Mouse (Mus musculus) limb, embryonic 15.5 days (tissue): ENCODE data around the gene Plpp1. TPM values are rescaled to one million over a fixed set of nuclear protein-coding genes. Genes with fewer than 3 reads are reported as not detected.

Experiments used
- ATAC-seq: fragments of 200-750 bp; cut with Nextera tagmentation; 2 replicates; pipeline ENCODE4 v1.8.0; 2017; ENCODE audit warnings: low read depth, moderate TSS enrichment; ENCODE audit not compliant: insufficient number of reproducible peaks, low FRiP score, low TSS enrichment
- H3K27ac ChIP-seq: fragments of 300-500 bp; sonication (generic); 2 replicates; pipeline ENCODE4 v1.5.1; 2015; ENCODE audit warnings: moderate library complexity, mild to moderate bottlenecking, inconsistent platforms
- H3K27me3 ChIP-seq: fragments of 300-500 bp; sonication (generic); 2 replicates; pipeline ENCODE4 v1.6.1; 2015; ENCODE audit warnings: inconsistent platforms
- H3K36me3 ChIP-seq: fragments of 300-500 bp; sonication (generic); 2 replicates; pipeline ENCODE4 v1.6.1; 2015; ENCODE audit warnings: inconsistent platforms
- H3K4me1 ChIP-seq: fragments of 300-500 bp; sonication (generic); 2 replicates; pipeline ENCODE4 v1.6.1; 2015; ENCODE audit warnings: inconsistent platforms
- H3K4me2 ChIP-seq: fragments of 300-500 bp; sonication (generic); 2 replicates; pipeline ENCODE4 v1.6.1; 2015; ENCODE audit warnings: mild to moderate bottlenecking, inconsistent platforms
- H3K4me3 ChIP-seq: fragments of 300-500 bp; sonication (generic); 2 replicates; pipeline ENCODE4 v1.5.1; 2015; ENCODE audit warnings: mild to moderate bottlenecking, inconsistent platforms
- H3K9ac ChIP-seq: fragments of 300-500 bp; sonication (generic); 2 replicates; pipeline ENCODE4 v1.6.1; 2015; ENCODE audit warnings: inconsistent platforms
- H3K9me3 ChIP-seq: fragments of 300-500 bp; sonication (generic); 2 replicates; pipeline ENCODE4 v1.6.1; 2016; ENCODE audit warnings: inconsistent platforms
- WGBS: fragments of 180-500 bp; shearing (Covaris S2); methylation state at CpG from one replicate; pipeline ENCODE4 v1.1.7; 2015; 5-methylcytosine and 5-hydroxymethylcytosine counted together
- polyA plus RNA-seq: library from polyadenylated mRNA; unstranded; fragments of >200 nt; fragmentation: Nextera tagmentation; extraction: Ambion mirVana; gene quantifications from 2 replicates; pipeline ENCODE4 v1.2.1, GENCODE M21; 2015

The Plpp1 gene
- polyA plus RNA-seq, 1 experiment from 2014 or later, result 90.5 TPM

- Histone ChIP-seq H3K4me3 (no peak overlapping the region), H3K27ac (no peak overlapping the region), H3K4me1 (no peaks in the 10 kb centered on the region), H3K4me2 (no peak overlapping the region), H3K9ac (no peak overlapping the region), H3K36me3 (peaks cover 3% of the 10 kb centered on the region), H3K9me3 (no peaks in the 10 kb centered on the region), H3K27me3 (no peaks in the 10 kb centered on the region)
- ATAC-seq, result no peak
- WGBS, result 53% methylated on average over 6 of the region's 6 CpGs
Observed at GRCm38 (mm10) chr13:112825479-112825878, 24.9 kb downstream of the Plpp1 start.

DNA sequence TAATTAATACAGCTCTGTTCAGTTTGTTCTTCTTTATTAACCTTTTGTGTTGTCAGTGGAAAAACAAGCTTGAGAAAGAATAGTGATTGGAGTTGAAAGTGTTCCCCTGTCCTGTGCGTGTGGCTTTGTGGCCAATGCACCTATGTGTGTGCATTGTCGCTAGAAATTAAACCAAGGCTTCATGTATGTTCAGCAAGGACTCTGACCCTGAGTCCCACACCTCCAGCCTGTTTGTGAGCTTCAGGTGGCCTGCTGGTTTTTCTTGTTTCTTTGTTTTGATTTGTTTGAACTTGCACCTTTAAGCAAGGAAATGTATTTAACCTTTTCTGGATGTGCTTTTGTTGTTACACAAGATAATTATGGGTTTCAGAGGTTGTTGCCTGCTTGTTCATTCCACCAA is 29.0 kb downstream of the Plpp1 start:
- H3K4me3 ChIP-seq, result no peak overlapping the region
- no peak overlapping the region for H3K9ac ChIP-seq
- H3K27ac ChIP-seq, result no peak overlapping the region
- H3K27me3 ChIP-seq, result no peaks in the 10 kb centered on the region
- no peak for ATAC-seq
- WGBS, result 87% methylated on average over 2 of the region's 2 CpGs
- H3K4me1 ChIP-seq, result peaks cover 3% of the 10 kb centered on the region; the same call in 1 of the 2 replicates
- no peak overlapping the region for H3K4me2 ChIP-seq
- no peaks in the 10 kb centered on the region for H3K9me3 ChIP-seq
- H3K36me3 ChIP-seq, result no peaks in the 10 kb centered on the region; the same call in 1 of the 2 replicates

- no peak for ATAC-seq
- Histone ChIP-seq H3K4me3 (no peak overlapping the region), H3K36me3 (no peaks in the 10 kb centered on the region), H3K4me2 (no peak overlapping the region), H3K27me3 (no peaks in the 10 kb centered on the region), H3K4me1 (peaks cover 10% of the 10 kb centered on the region), H3K27ac (no peak overlapping the region), H3K9me3 (no peaks in the 10 kb centered on the region), H3K9ac (no peak overlapping the region)
- WGBS, result 33% methylated on average over 2 of the region's 2 CpGs
Observed at GRCm38 (mm10) chr13:112832589-112832988, 32.0 kb downstream of the Plpp1 start.

GRCm38 (mm10) chr13:112833253-112833894 is 32.8 kb downstream of the Plpp1 start:
- H3K27ac ChIP-seq, result no peak overlapping the region
- no peak for ATAC-seq
- 72% methylated on average over 20 of the region's 20 CpGs for WGBS
- peaks cover 13% of the 10 kb centered on the region for H3K4me1 ChIP-seq
- no peak overlapping the region for H3K4me3 ChIP-seq
- H3K27me3 ChIP-seq, result no peaks in the 10 kb centered on the region
- no peaks in the 10 kb centered on the region for H3K9me3 ChIP-seq
- H3K4me2 ChIP-seq, result no peak overlapping the region
- H3K9ac ChIP-seq, result no peak overlapping the region
- H3K36me3 ChIP-seq, result no peaks in the 10 kb centered on the region

DNA sequence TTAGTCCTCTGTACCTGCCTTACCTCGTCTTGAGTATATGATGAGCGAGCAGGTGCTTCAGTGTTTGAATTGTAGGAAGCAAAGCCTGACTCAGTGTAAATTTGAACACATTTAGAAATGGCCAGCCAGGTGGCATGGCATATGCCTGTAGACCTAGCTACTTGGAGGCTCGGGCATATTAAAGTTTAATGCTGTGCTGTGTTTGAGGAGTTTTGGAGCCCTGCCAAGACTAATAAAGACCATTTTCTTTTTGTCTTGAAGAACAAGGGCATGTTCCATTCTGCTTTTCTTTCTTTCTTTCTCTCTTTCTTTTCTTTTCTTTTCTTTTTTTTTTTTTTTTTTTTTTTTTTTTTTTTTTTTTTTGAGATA is 33.3 kb downstream of the Plpp1 start:
- H3K4me3 ChIP-seq, result no peak overlapping the region
- no peak overlapping the region for H3K9ac ChIP-seq
- no peak overlapping the region for H3K4me2 ChIP-seq
- peaks cover 13% of the 10 kb centered on the region for H3K4me1 ChIP-seq
- no peaks in the 10 kb centered on the region for H3K27me3 ChIP-seq
- ATAC-seq, result no peak
- no peaks in the 10 kb centered on the region for H3K36me3 ChIP-seq
- H3K27ac ChIP-seq, result no peak overlapping the region
- no peaks in the 10 kb centered on the region for H3K9me3 ChIP-seq
- 47% methylated on average over 3 of the region's 3 CpGs for WGBS

DNA sequence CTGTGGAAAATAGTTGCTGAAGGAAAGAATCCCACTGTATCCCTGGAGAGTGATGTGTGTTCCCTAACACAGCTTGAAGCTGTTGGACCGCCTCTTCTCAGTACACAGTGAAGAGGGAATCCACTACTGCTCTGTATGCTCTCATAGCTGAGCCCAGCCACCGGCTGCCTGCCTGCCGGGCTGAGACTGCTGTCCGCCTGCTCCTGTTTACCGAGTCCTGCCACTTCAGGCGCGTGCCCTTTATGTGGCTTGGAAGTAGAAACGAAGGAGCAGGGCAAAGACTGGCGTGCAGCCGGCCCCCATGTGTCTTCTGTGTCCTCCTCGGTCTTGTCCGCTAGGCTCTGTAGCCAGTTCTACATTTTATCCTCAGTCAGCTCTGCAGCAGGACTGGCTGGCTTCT is 34.5 kb downstream of the Plpp1 start:
- Histone ChIP-seq H3K9me3 (no peaks in the 10 kb centered on the region), H3K36me3 (no peaks in the 10 kb centered on the region), H3K27ac (no peak overlapping the region), H3K27me3 (no peaks in the 10 kb centered on the region), H3K4me2 (0 out of 2 replicates have a peak overlapping the region, but pooled peaks have one; percentile 19), H3K4me3 (no peak overlapping the region), H3K4me1 (peaks cover 13% of the 10 kb centered on the region), H3K9ac (no peak overlapping the region)
- 43% methylated on average over 12 of the region's 12 CpGs for WGBS
- ATAC-seq, result no peak

GRCm38 (mm10) chr13:112836951-112837350 is 36.4 kb downstream of the Plpp1 start:
- 87% methylated on average over 2 of the region's 2 CpGs for WGBS
- H3K4me2 ChIP-seq, result no peak overlapping the region

DNA sequence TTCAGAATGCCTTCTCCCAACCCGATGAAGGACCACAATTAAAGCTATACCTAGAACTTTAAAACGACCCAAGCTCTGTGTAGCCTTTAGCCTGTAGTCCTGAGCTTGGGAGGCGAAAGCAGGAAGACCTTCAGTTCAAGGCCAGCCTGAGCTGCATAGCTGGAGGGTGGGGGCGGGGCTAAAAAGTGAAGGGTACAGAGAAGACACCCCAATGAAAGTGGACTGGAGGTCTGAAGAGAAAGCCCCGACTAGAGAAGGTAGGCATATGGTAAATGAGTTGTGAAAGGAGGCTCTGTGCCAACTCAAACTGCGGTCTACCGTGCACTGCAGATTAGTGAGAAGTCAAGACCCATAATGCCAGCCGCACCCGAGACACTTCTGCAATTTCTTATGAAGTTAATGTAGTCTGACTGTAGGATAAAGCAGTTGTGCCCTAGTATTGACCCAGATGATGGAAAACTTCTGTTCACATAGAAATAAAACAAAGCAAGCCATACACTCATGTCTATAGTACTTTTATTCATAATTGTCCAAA is 37.1 kb downstream of the Plpp1 start:
- Histone ChIP-seq H3K9me3 (no peaks in the 10 kb centered on the region), H3K4me3 (no peak overlapping the region), H3K27me3 (no peaks in the 10 kb centered on the region), H3K36me3 (no peaks in the 10 kb centered on the region), H3K4me1 (peaks cover 18% of the 10 kb centered on the region), H3K27ac (no peak overlapping the region), H3K4me2 (no peak overlapping the region), H3K9ac (no peak overlapping the region)
- no peak for ATAC-seq
- WGBS, result 72% methylated on average over 9 of the region's 9 CpGs

More at GRCm38 (mm10) chr13:112836951-112837350, 36.4 kb downstream of the Plpp1 start:
- Histone ChIP-seq H3K36me3 (no peaks in the 10 kb centered on the region), H3K4me1 (peaks cover 18% of the 10 kb centered on the region), H3K9me3 (no peaks in the 10 kb centered on the region), H3K27me3 (no peaks in the 10 kb centered on the region), H3K9ac (no peak overlapping the region), H3K27ac (no peak overlapping the region), H3K4me3 (no peak overlapping the region)
- ATAC-seq, result no peak

GRCm38 (mm10) chr13:112838562-112839232 is 38.1 kb downstream of the Plpp1 start:
- Histone ChIP-seq H3K36me3 (no peaks in the 10 kb centered on the region), H3K9ac (no peak overlapping the region), H3K4me1 (peaks cover 15% of the 10 kb centered on the region), H3K27me3 (no peaks in the 10 kb centered on the region), H3K27ac (no peak overlapping the region), H3K9me3 (no peaks in the 10 kb centered on the region), H3K4me3 (no peak overlapping the region), H3K4me2 (no peak overlapping the region)
- WGBS, result 95% methylated on average over 6 of the region's 6 CpGs
- ATAC-seq, result no peak

- H3K9me3 ChIP-seq, result no peaks in the 10 kb centered on the region
- no peak overlapping the region for H3K9ac ChIP-seq
- H3K27ac ChIP-seq, result no peak overlapping the region
- no peak overlapping the region for H3K4me2 ChIP-seq
- WGBS, result 76% methylated on average over 16 of the region's 16 CpGs
- H3K27me3 ChIP-seq, result no peaks in the 10 kb centered on the region
- no peak overlapping the region for H3K4me3 ChIP-seq
- H3K36me3 ChIP-seq, result peaks cover 9% of the 10 kb centered on the region; the same call in 1 of the 2 replicates
- peaks cover 10% of the 10 kb centered on the region; the same call in 1 of the 2 replicates for H3K4me1 ChIP-seq
- no peak for ATAC-seq
Observed at GRCm38 (mm10) chr13:112840241-112841087, 39.9 kb downstream of the Plpp1 start.

GRCm38 (mm10) chr13:112845931-112846330 is 45.3 kb downstream of the Plpp1 start:
- 99% methylated on average over 3 of the region's 3 CpGs for WGBS
- H3K9me3 ChIP-seq, result no peaks in the 10 kb centered on the region
- H3K27ac ChIP-seq, result no peak overlapping the region
- H3K4me3 ChIP-seq, result no peak overlapping the region
- peaks cover 16% of the 10 kb centered on the region; the same call in 1 of the 2 replicates for H3K36me3 ChIP-seq
- 0 out of 2 replicates have a peak, but pooled peaks cover 1% of the 10 kb centered on the region for H3K4me1 ChIP-seq
- H3K27me3 ChIP-seq, result no peaks in the 10 kb centered on the region
- ATAC-seq, result no peak
- no peak overlapping the region for H3K4me2 ChIP-seq
- H3K9ac ChIP-seq, result no peak overlapping the region
